8 mouse cellular contexts compared by ENCODE assay signal in genomic region chr1:125435018-125435368, GRCm38 (mm10). TPM values are rescaled to one million over a fixed set of nuclear protein-coding genes. Genes with fewer than 3 reads are reported as not detected.
DNase-seq lines count a peak whose midpoint lies in the region; ATAC-seq and TF ChIP-seq lines count a peak whose summit lies in the region.

No protein-coding gene starts in this region.

- 3% methylated on average over 20 of the region's 23 CpGs for WGBS in heart, postnatal 0 days
- WGBS in midbrain, embryonic 10.5 days = 0% methylated on average over 14 of the region's 23 CpGs

- no peak for TF ChIP-seq CTCF in heart, postnatal 0 days (IDR thresholded peaks at IDR 0.05; ENCODE audit: low read depth)
- TF ChIP-seq CTCF in bone marrow macrophage, adult 2 months (IDR thresholded peaks at IDR 0.05; ENCODE audit: low read depth, low read length) = no peak

- TF ChIP-seq EP300 in heart, postnatal 0 days (IDR thresholded peaks at IDR 0.05; ENCODE audit: low read depth) = no peak

- H3K9me3 ChIP-seq in heart, postnatal 0 days (replicated peaks; ENCODE audit: control insufficient read depth, low read length) = no peaks in the 10 kb centered on the region
- no peaks in the 10 kb centered on the region for H3K9me3 ChIP-seq in midbrain, embryonic 10.5 days (replicated peaks)

- peaks cover 33% of the 10 kb centered on the region for H3K4me1 ChIP-seq in heart, postnatal 0 days (ENCODE audit: control insufficient read depth, insufficient read depth)
- peaks cover 31% of the 10 kb centered on the region for H3K4me1 ChIP-seq in bone marrow macrophage, adult 2 months (ENCODE audit: control insufficient read depth, insufficient read depth, low read length)
- peaks cover 31% of the 10 kb centered on the region for H3K4me1 ChIP-seq in midbrain, embryonic 10.5 days

- no peak; the same call in 1 of the 2 replicates for ATAC-seq in heart, postnatal 0 days (ENCODE audit: insufficient read depth, low read depth)

- peak overlapping the region; percentile 71 for H3K4me2 ChIP-seq in heart, postnatal 0 days (ENCODE audit: low read depth, low read length)

- peak; percentile 26 for DNase-seq in heart, postnatal 0 days (ENCODE audit: low spot score)
- DNase-seq in heart, adult 9 months (ENCODE audit: low spot score in 2 of 2) = no peak
- peak; percentile 8 for DNase-seq in forelimb bud, embryonic 11.5 days (ENCODE audit: low read depth, low spot score)
- DNase-seq in midbrain, embryonic 10.5 days (ENCODE audit: low spot score) = no peak
- no peak for DNase-seq in cerebellum, adult 11-12 months
- DNase-seq in layer of hippocampus, postnatal 36 days = no peak
- DNase-seq in gastrocnemius, postnatal 36 days = no peak

- intact Hi-C loops in gastrocnemius, postnatal 36 days (cut with DNase I) = loop anchor here (1.0 kb wide), 1 partner anchor 125 kb away; the partner anchor contains the start of gene Slc35f5

- TF ChIP-seq POLR2A in bone marrow macrophage, adult 2 months (IDR thresholded peaks at IDR 0.05; ENCODE audit: borderline replicate concordance, low read depth, low read length) = no peak

- peak overlapping the region; percentile 99 for H3K27ac ChIP-seq in heart, postnatal 0 days (ENCODE audit: low read depth)
- peak overlapping the region; percentile 97 for H3K27ac ChIP-seq in bone marrow macrophage, adult 2 months (ENCODE audit: insufficient read depth, low read depth, low read length)
- peak overlapping the region; percentile 97 for H3K27ac ChIP-seq in midbrain, embryonic 10.5 days (replicated peaks)

- H3K27me3 ChIP-seq in heart, postnatal 0 days (ENCODE audit: control insufficient read depth, insufficient read depth, low read length) = no peaks in the 10 kb centered on the region
- no peaks in the 10 kb centered on the region for H3K27me3 ChIP-seq in midbrain, embryonic 10.5 days (ENCODE audit: low read depth, poor library complexity, severe bottlenecking)

- H3K4me3 ChIP-seq in heart, postnatal 0 days (ENCODE audit: low read depth, low read length) = peak overlapping the region; percentile 85
- H3K4me3 ChIP-seq in bone marrow macrophage, adult 2 months (ENCODE audit: insufficient read depth, low read length) = peak overlapping the region; percentile 91
- H3K4me3 ChIP-seq in midbrain, embryonic 10.5 days = peak overlapping the region; percentile 71

- H3K36me3 ChIP-seq in heart, postnatal 0 days (replicated peaks; ENCODE audit: control insufficient read depth, insufficient read depth, low read length) = no peaks in the 10 kb centered on the region
- H3K36me3 ChIP-seq in midbrain, embryonic 10.5 days = no peaks in the 10 kb centered on the region

- peak overlapping the region; percentile 94 for H3K9ac ChIP-seq in heart, postnatal 0 days (replicated peaks; ENCODE audit: low read depth, low read length)

RNA-seq across cellular contexts. Expression of gene Actr3, which starts 0.5 kb away (rescaled TPM):
- 193 and 208 TPM in 2 replicates for total RNA-seq in heart, postnatal 0 days (2014; rRNA removed; ENCODE audit: low replicate concordance)
- 242 and 287 TPM in 2 replicates for polyA plus RNA-seq in heart, postnatal 0 days (2015; fragmentation: Nextera tagmentation; extraction: Ambion mirVana)
- 624 and 643 TPM in 2 replicates for polyA plus RNA-seq in bone marrow macrophage, adult 2 months (2012; ENCODE audit: insufficient read depth, insufficient read length, missing spikeins)
- polyA plus RNA-seq in midbrain, embryonic 10.5 days (2016; fragmentation: Nextera tagmentation; extraction: Ambion mirVana) = 232 and 245 TPM in 2 replicates
- total RNA-seq in layer of hippocampus, postnatal 36 days (2021) = 100 to 1,000 TPM; 343 to 347 TPM
- 10 to 100 TPM; 34.4 to 34.8 TPM for total RNA-seq in gastrocnemius, postnatal 36 days (2021)

Comparison
In these comparisons a context has a peak if more than half of its experiments do, and no peak if none do; other contexts are left out.
1. DNase-seq: peak in heart, postnatal 0 days (single experiment) and forelimb bud, embryonic 11.5 days (single experiment); none in heart, adult 9 months (0 of 2), midbrain, embryonic 10.5 days (single experiment), cerebellum, adult 11-12 months (single experiment), layer of hippocampus, postnatal 36 days (0 of 2) and gastrocnemius, postnatal 36 days (0 of 2).
2. Peak in every context shown above with its lines, with median percentiles within 50 percentile points of each other: H3K27ac ChIP-seq and H3K4me3 ChIP-seq.